Comparison of ENCODE assay signal across 8 mouse cellular contexts in the genomic region with DNA sequence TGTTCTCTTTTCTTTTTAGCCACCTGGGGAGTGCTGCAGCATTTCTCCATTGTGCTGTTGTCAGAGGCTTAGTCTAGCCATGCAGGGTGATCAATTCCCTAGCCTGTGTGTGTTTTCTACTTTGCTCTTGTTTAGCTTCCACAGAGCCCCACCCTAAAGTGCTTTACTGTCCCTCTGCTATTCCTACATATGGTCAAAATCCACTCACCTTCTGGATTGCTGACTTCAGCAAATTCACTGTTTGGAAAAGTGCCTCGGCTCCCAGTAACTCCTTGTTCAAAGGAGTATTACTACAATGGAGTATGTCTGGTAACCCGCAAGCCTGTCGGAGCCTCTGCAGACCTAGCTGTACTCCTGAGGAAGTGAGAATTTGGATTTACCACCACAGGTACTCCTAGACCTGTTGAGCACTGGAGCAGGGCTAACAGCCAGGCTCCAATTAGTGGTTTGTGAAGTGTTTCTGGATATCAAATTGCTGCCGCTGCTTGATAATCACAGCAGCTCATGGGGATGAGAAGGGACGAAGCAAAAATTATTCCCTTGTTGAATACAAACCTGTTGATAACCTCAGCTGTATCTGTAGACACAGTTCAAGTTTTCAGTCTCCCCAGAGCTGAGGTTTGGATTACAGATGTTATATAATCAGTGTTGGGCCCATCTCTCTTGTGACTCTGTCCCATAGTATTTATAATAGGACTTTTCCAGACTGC. TPM values are rescaled to one million over a fixed set of nuclear protein-coding genes. Genes with fewer than 3 reads are reported as not detected.
DNase-seq lines count a peak whose midpoint lies in the region; ATAC-seq and TF ChIP-seq lines count a peak whose summit lies in the region.

No protein-coding gene starts in this region.

- no peaks in the 10 kb centered on the region for H3K9me3 ChIP-seq in kidney, embryonic 15.5 days (replicated peaks)
- H3K9me3 ChIP-seq in embryonic facial prominence, embryonic 11.5 days (replicated peaks; ENCODE audit: control insufficient read depth, low read length) = no peaks in the 10 kb centered on the region
- H3K9me3 ChIP-seq in intestine, postnatal 0 days (ENCODE audit: control insufficient read depth) = no peaks in the 10 kb centered on the region
- H3K9me3 ChIP-seq in neural tube, embryonic 14.5 days (ENCODE audit: control insufficient read depth, low read length) = no peaks in the 10 kb centered on the region

- no peak for DNase-seq in kidney, adult 11 months
- peak; percentile 15 for DNase-seq in embryonic facial prominence, embryonic 11.5 days (ENCODE audit: low spot score)
- DNase-seq in cerebellum, postnatal 10 days = no peak
- DNase-seq in left cerebral cortex, adult 8-10 months (ENCODE audit: low spot score in 2 of 2) = no peak

- no peaks in the 10 kb centered on the region for H3K27me3 ChIP-seq in kidney, embryonic 15.5 days
- H3K27me3 ChIP-seq in embryonic facial prominence, embryonic 11.5 days (ENCODE audit: control insufficient read depth, insufficient read depth, low read length) = no peaks in the 10 kb centered on the region
- H3K27me3 ChIP-seq in intestine, postnatal 0 days (replicated peaks; ENCODE audit: control insufficient read depth, insufficient read depth, low read length) = no peaks in the 10 kb centered on the region
- H3K27me3 ChIP-seq in neural tube, embryonic 14.5 days (ENCODE audit: control insufficient read depth, insufficient read depth, low read length) = no peaks in the 10 kb centered on the region

- peak overlapping the region; percentile 87 for H3K4me2 ChIP-seq in kidney, embryonic 15.5 days
- H3K4me2 ChIP-seq in embryonic facial prominence, embryonic 11.5 days (ENCODE audit: low read depth, low read length) = 0 out of 2 replicates have a peak overlapping the region, but pooled peaks have one; percentile 1
- H3K4me2 ChIP-seq in intestine, postnatal 0 days (replicated peaks; ENCODE audit: low read depth) = peak overlapping the region; percentile 77; the same call in 1 of the 2 replicates
- peak overlapping the region; percentile 76; the same call in 1 of the 2 replicates for H3K4me2 ChIP-seq in neural tube, embryonic 14.5 days (ENCODE audit: low read depth, low read length)

- H3K36me3 ChIP-seq in kidney, embryonic 15.5 days = no peaks in the 10 kb centered on the region
- no peaks in the 10 kb centered on the region for H3K36me3 ChIP-seq in embryonic facial prominence, embryonic 11.5 days (replicated peaks; ENCODE audit: control insufficient read depth, insufficient read depth, low read depth, low read length)
- H3K36me3 ChIP-seq in intestine, postnatal 0 days (ENCODE audit: control insufficient read depth, insufficient read depth) = no peaks in the 10 kb centered on the region
- H3K36me3 ChIP-seq in neural tube, embryonic 14.5 days (ENCODE audit: control insufficient read depth, insufficient read depth, low read length) = no peaks in the 10 kb centered on the region

- H3K4me1 ChIP-seq in kidney, embryonic 15.5 days = peaks cover 15% of the 10 kb centered on the region
- H3K4me1 ChIP-seq in embryonic facial prominence, embryonic 11.5 days (ENCODE audit: control insufficient read depth, insufficient read depth, low read length) = no peaks in the 10 kb centered on the region
- H3K4me1 ChIP-seq in intestine, postnatal 0 days (replicated peaks; ENCODE audit: control insufficient read depth, insufficient read depth, low read length) = no peaks in the 10 kb centered on the region
- no peaks in the 10 kb centered on the region for H3K4me1 ChIP-seq in neural tube, embryonic 14.5 days (ENCODE audit: control insufficient read depth, insufficient read depth, low read length)

- H3K9ac ChIP-seq in kidney, embryonic 15.5 days = no peak overlapping the region
- no peak overlapping the region for H3K9ac ChIP-seq in embryonic facial prominence, embryonic 11.5 days (replicated peaks; ENCODE audit: low read length)
- no peak overlapping the region for H3K9ac ChIP-seq in intestine, postnatal 0 days (ENCODE audit: low read depth, low read length)
- no peak overlapping the region for H3K9ac ChIP-seq in neural tube, embryonic 14.5 days (replicated peaks; ENCODE audit: low read depth, low read length)

- no peak overlapping the region for H3K27ac ChIP-seq in kidney, embryonic 15.5 days
- H3K27ac ChIP-seq in embryonic facial prominence, embryonic 11.5 days (replicated peaks; ENCODE audit: low read depth, low read length) = no peak overlapping the region
- H3K27ac ChIP-seq in intestine, postnatal 0 days (ENCODE audit: low read depth, low read length) = no peak overlapping the region
- no peak overlapping the region for H3K27ac ChIP-seq in neural tube, embryonic 14.5 days (ENCODE audit: low read depth, low read length)

- WGBS in kidney, embryonic 15.5 days = 52% methylated on average over 5 of the region's 5 CpGs
- 44% methylated on average over 5 of the region's 5 CpGs for WGBS in embryonic facial prominence, embryonic 11.5 days
- 42% methylated on average over 5 of the region's 5 CpGs for WGBS in intestine, postnatal 0 days
- 46% methylated on average over 5 of the region's 5 CpGs for WGBS in neural tube, embryonic 14.5 days

- peak overlapping the region; percentile 65; the same call in 1 of the 2 replicates for H3K4me3 ChIP-seq in kidney, embryonic 15.5 days (replicated peaks)
- no peak overlapping the region for H3K4me3 ChIP-seq in embryonic facial prominence, embryonic 11.5 days (ENCODE audit: low read depth, low read length)
- no peak overlapping the region for H3K4me3 ChIP-seq in intestine, postnatal 0 days (ENCODE audit: low read depth, low read length)
- H3K4me3 ChIP-seq in neural tube, embryonic 14.5 days (ENCODE audit: low read depth, low read length) = no peak overlapping the region

- no peak for ATAC-seq in kidney, embryonic 15.5 days (replicated peaks; ENCODE audit: low FRiP score)
- no peak for ATAC-seq in embryonic facial prominence, embryonic 11.5 days (replicated peaks; ENCODE audit: insufficient number of reproducible peaks, low FRiP score, low TSS enrichment, low read depth)
- no peak for ATAC-seq in intestine, postnatal 0 days
- ATAC-seq in neural tube, embryonic 14.5 days (ENCODE audit: low read depth) = no peak
- no peak for ATAC-seq in erythroid progenitor cell, adult 5-6 weeks (replicated peaks; ENCODE audit: low FRiP score, poor library complexity, severe bottlenecking)

- TF ChIP-seq CTCF in intestine, postnatal 0 days (IDR thresholded peaks at IDR 0.05; ENCODE audit: low read depth) = no peak

RNA-seq across cellular contexts. Expression of gene Jun, which starts 3.8 kb away (rescaled TPM):
- polyA plus RNA-seq in kidney, embryonic 15.5 days (2015; fragmentation: Nextera tagmentation; extraction: Ambion mirVana) = 66.0 and 70.1 TPM in 2 replicates
- 32.9 and 35.4 TPM in 2 replicates for polyA plus RNA-seq in embryonic facial prominence, embryonic 11.5 days (2014; fragmentation: Nextera tagmentation; extraction: Ambion mirVana)
- polyA plus RNA-seq in intestine, postnatal 0 days (2015; fragmentation: Nextera tagmentation; extraction: Ambion mirVana) = 58.3 and 63.2 TPM in 2 replicates
- polyA plus RNA-seq in neural tube, embryonic 14.5 days (2014; fragmentation: Nextera tagmentation; extraction: Ambion mirVana) = 25.2 and 38.7 TPM in 2 replicates
- 10.8 and 24.7 TPM in 2 replicates for total RNA-seq in erythroid progenitor cell, adult 5-6 weeks (2015; ENCODE audit: low replicate concordance)
- 13.6 and 21.2 TPM in 2 replicates for total RNA-seq in erythroid progenitor cell, adult 5-6 weeks (2017; ENCODE audit: low replicate concordance)
- 10 to 100 TPM; 34.5 to 49.9 (median 40.0) TPM for total RNA-seq in left cerebral cortex, adult 8-10 months (2022)

Comparison
In these comparisons a context has a peak if more than half of its experiments do, and no peak if none do; other contexts are left out.
1. H3K4me2 ChIP-seq: peak in every context shown above with its lines; median percentile 87 in kidney, embryonic 15.5 days; 77 in intestine, postnatal 0 days; 76 in neural tube, embryonic 14.5 days; 1 in embryonic facial prominence, embryonic 11.5 days.